Mouse (Mus musculus) CH12.LX (cell line): ENCODE data around the gene Fbxw10. TPM values are rescaled to one million over a fixed set of nuclear protein-coding genes. Genes with fewer than 3 reads are reported as not detected.

Experiments
- DNase-seq: peaks from one replicate; pipeline ENCODE4 v3.0.0-alpha.2; 2013; ENCODE audit errors: extremely low read depth
- H3K27ac ChIP-seq: 2 replicates; pipeline ENCODE4 v1.5.1; 2012; ENCODE audit warnings: low read depth, mild to moderate bottlenecking, control low read depth, moderate library complexity; ENCODE audit not compliant: insufficient read depth
- H3K27me3 ChIP-seq: replicated peaks from 2 replicates; pipeline ENCODE3; 2012; ENCODE audit warnings: inconsistent platforms
- H3K36me3 ChIP-seq, 2 experiments: replicated peaks in 1 of 2; 2 replicates each; pipeline versions ENCODE3 to v1.6.1; 2012; ENCODE audit warnings: inconsistent platforms in 1 of 2, low read length in 1 of 2, mild to moderate bottlenecking in 1 of 2, mixed read lengths in 1 of 2, moderate library complexity in 1 of 2; ENCODE audit not compliant: control insufficient read depth in 1 of 2, insufficient read depth in 1 of 2
- H3K4me1 ChIP-seq, 2 experiments: 2 replicates each; pipeline ENCODE4 v1.6.1; 2012; ENCODE audit warnings: inconsistent platforms in 1 of 2, moderate library complexity in 1 of 2; ENCODE audit not compliant: insufficient read depth in 2 of 2, control insufficient read depth in 1 of 2
- H3K4me2 ChIP-seq: 2 replicates; pipeline ENCODE4 v1.6.1; 2012; ENCODE audit warnings: low read depth, mild to moderate bottlenecking, control low read depth; ENCODE audit not compliant: poor library complexity, insufficient read depth, severe bottlenecking
- H3K4me3 ChIP-seq, 3 experiments: fragments of 150-350 bp in 1 of 3; sonication (generic) in 1 of 3; replicated peaks in 1 of 3; 2 replicates each; pipeline versions ENCODE3 to v1.5.1; 2011 to 2012; ENCODE audit warnings: low read depth in 2 of 3, low read length in 2 of 3, mild to moderate bottlenecking in 2 of 3, moderate library complexity in 2 of 3, control low read depth in 1 of 3, improper control_type of control experiment in 1 of 3, inconsistent platforms in 1 of 3, mixed read lengths in 1 of 3; ENCODE audit not compliant: poor library complexity in 1 of 3
- H3K79me2 ChIP-seq: replicated peaks from 2 replicates; pipeline ENCODE4 v1.6.1; 2012; ENCODE audit warnings: mild to moderate bottlenecking, moderate library complexity; ENCODE audit not compliant: control insufficient read depth, poor library complexity, insufficient read depth, severe bottlenecking; ENCODE audit errors: extremely low read depth
- H3K9ac ChIP-seq: 2 replicates; pipeline ENCODE4 v1.6.1; 2012; ENCODE audit warnings: low read depth, mild to moderate bottlenecking, control low read depth, moderate library complexity; ENCODE audit not compliant: insufficient read depth
- H3K9me3 ChIP-seq: replicated peaks from 2 replicates; pipeline ENCODE3; 2012; ENCODE audit warnings: low read length, inconsistent platforms, mixed read lengths
- CHD2 ChIP-seq: IDR thresholded peaks from 2 replicates; pipeline ENCODE4 v1.6.1; 2011; ENCODE audit warnings: low read length, improper control_type of control experiment
- E2F4 ChIP-seq: IDR thresholded peaks from 2 replicates; pipeline ENCODE4 v1.6.1; 2011; ENCODE audit warnings: low read depth, low read length, improper control_type of control experiment; ENCODE audit not compliant: insufficient replicate concordance
- ELF1 ChIP-seq: IDR thresholded peaks from 2 replicates; pipeline ENCODE4 v1.6.1; 2014; ENCODE audit warnings: low read depth, mild to moderate bottlenecking, inconsistent platforms, low read length, improper control_type of control experiment
- EP300 ChIP-seq: IDR thresholded peaks from 2 replicates; pipeline ENCODE4 v1.6.1; 2011; ENCODE audit warnings: low read length, improper control_type of control experiment
- ETS1 ChIP-seq: conservative IDR thresholded peaks from 2 replicates; pipeline ENCODE4 v1.6.1; 2012; ENCODE audit warnings: low read depth, mild to moderate bottlenecking, inconsistent platforms, low read length, improper control_type of control experiment, moderate library complexity
- HCFC1 ChIP-seq: IDR thresholded peaks from 2 replicates; pipeline ENCODE4 v1.6.1; 2012; ENCODE audit warnings: low read depth, mild to moderate bottlenecking, inconsistent platforms, low read length, improper control_type of control experiment
- IRF4 ChIP-seq: IDR thresholded peaks from 2 replicates; pipeline ENCODE4 v1.6.1; 2014; ENCODE audit warnings: low read depth, mild to moderate bottlenecking, inconsistent platforms, low read length, improper control_type of control experiment
- JUN ChIP-seq: IDR thresholded peaks from 2 replicates; pipeline ENCODE4 v1.6.1; 2011; ENCODE audit warnings: low read depth, mild to moderate bottlenecking, low read length, improper control_type of control experiment, moderate library complexity; ENCODE audit not compliant: insufficient read depth
- KAT2A ChIP-seq: IDR thresholded peaks from 2 replicates; pipeline ENCODE4 v1.6.1; 2012; ENCODE audit warnings: low read length, improper control_type of control experiment, inconsistent platforms; ENCODE audit not compliant: insufficient replicate concordance
- MAFK ChIP-seq: IDR thresholded peaks from 2 replicates; pipeline ENCODE4 v1.6.1; 2011; ENCODE audit warnings: low read length, improper control_type of control experiment; ENCODE audit not compliant: insufficient replicate concordance
- MAX ChIP-seq: IDR thresholded peaks from 2 replicates; pipeline ENCODE4 v1.6.1; 2011; ENCODE audit warnings: low read length, improper control_type of control experiment
- MXI1 ChIP-seq: IDR thresholded peaks from 2 replicates; pipeline ENCODE4 v1.6.1; 2011; ENCODE audit warnings: mild to moderate bottlenecking, low read depth, low read length, improper control_type of control experiment
- NELFE ChIP-seq: IDR thresholded peaks from 2 replicates; pipeline ENCODE4 v1.6.1; 2011; ENCODE audit warnings: low read depth, low read length, improper control_type of control experiment
- NRF1 ChIP-seq: IDR thresholded peaks from 2 replicates; pipeline ENCODE4 v1.6.1; 2014; ENCODE audit warnings: low read depth, mild to moderate bottlenecking, inconsistent platforms, low read length, improper control_type of control experiment, moderate library complexity
- POLR2A ChIP-seq: IDR thresholded peaks from 2 replicates; pipeline ENCODE4 v1.6.1; 2011; ENCODE audit warnings: low read depth, mild to moderate bottlenecking, improper control_type of control experiment, low read length
- POLR2AphosphoS2 ChIP-seq: IDR thresholded peaks from 2 replicates; pipeline ENCODE4 v1.6.1; 2011; ENCODE audit warnings: low read depth, low read length, improper control_type of control experiment
- RAD21 ChIP-seq: IDR thresholded peaks from 2 replicates; pipeline ENCODE4 v1.6.1; 2011; ENCODE audit warnings: low read depth, mild to moderate bottlenecking, low read length, improper control_type of control experiment, moderate library complexity
- SIN3A ChIP-seq: IDR thresholded peaks from 2 replicates; pipeline ENCODE4 v1.6.1; 2012; ENCODE audit warnings: low read length, improper control_type of control experiment, inconsistent platforms
- TBP ChIP-seq: conservative IDR thresholded peaks from 2 replicates; pipeline ENCODE4 v1.6.1; 2011; ENCODE audit warnings: low read depth, low read length, improper control_type of control experiment
- UBTF ChIP-seq: IDR thresholded peaks from 2 replicates; pipeline ENCODE4 v1.6.1; 2012; ENCODE audit warnings: low read depth, mild to moderate bottlenecking, inconsistent platforms, low read length, improper control_type of control experiment, moderate library complexity
- ZC3H11A ChIP-seq: IDR thresholded peaks from 2 replicates; pipeline ENCODE4 v1.6.1; 2012; ENCODE audit warnings: low read depth, mild to moderate bottlenecking, inconsistent platforms, low read length, improper control_type of control experiment
- ZKSCAN1 ChIP-seq: IDR thresholded peaks from 2 replicates; pipeline ENCODE4 v1.6.1; 2012; ENCODE audit warnings: low read depth, inconsistent platforms, low read length, improper control_type of control experiment, borderline replicate concordance
- dilution Hi-C: fragments of 300-500 bp; cut with MboI; formaldehyde crosslinking; loops from 2 replicates; pipeline ENCODE4 v1.14.3; 2020; ENCODE audit warnings: low sequenced_read_pairs; ENCODE audit not compliant: extremely low pct_unique_long_range_greater_than_20kb, extremely low pct_ligation_motif_present
- in situ Hi-C: fragments of 300-500 bp; cut with MboI; formaldehyde crosslinking; loops from 3 replicates; pipeline ENCODE4 v1.14.3; 2019; ENCODE audit warnings: low sequenced_read_pairs, low pct_ligation_motif_present, low pct_unique_long_range_greater_than_20kb, mixed read lengths
- polyA plus RNA-seq: library from polyadenylated mRNA; unstranded; fragments of >175 nt; gene quantifications from 2 replicates; pipeline ENCODE4 v1.2.1, GENCODE M21; 2012; ENCODE audit warnings: low read depth; ENCODE audit not compliant: insufficient read length
- total RNA-seq, 2 experiments: library from RNA; depleted of rRNA; stranded (reverse); fragments of 300-350 nt in 1 of 2; fragments of >200 nt in 1 of 2; gene quantifications; 2 replicates each; pipeline ENCODE4 v1.2.3; 2012 to 2014

The Fbxw10 gene
- total and polyA plus RNA-seq, 3 experiments, result 0.59 to 1.4 (median 0.78) TPM

GRCm38 (mm10) chr11:62916765-62917164 lies 69.9 kb downstream of the Fbxw10 start:
- H3K4me2 ChIP-seq, result no peak overlapping the region
- TF ChIP-seq EP300 (no peak), ETS1 (no peak), MAX (no peak), MXI1 (no peak), KAT2A (no peak), RAD21 (no peak), TBP (no peak), ZC3H11A (no peak), POLR2AphosphoS2 (no peak), CHD2 (no peak), ZKSCAN1 (no peak), POLR2A (no peak), NRF1 (no peak), MAFK (no peak), E2F4 (no peak), IRF4 (no peak), JUN (no peak), UBTF (no peak), ELF1 (no peak), NELFE (no peak)
- TF ChIP-seq, all 38 proteins: peak for 0
- Histone ChIP-seq H3K27me3 (no peaks in the 10 kb centered on the region), H3K36me3 (no peaks in the 10 kb centered on the region), H3K4me3 (no peak overlapping the region), H3K79me2 (no peaks in the 10 kb centered on the region), H3K4me1 (peaks cover 1 to 18% of the 10 kb centered on the region in 2 experiments; a peak in 3 of 4 replicates), H3K27ac (no peak overlapping the region), H3K9me3 (peaks cover 3% of the 10 kb centered on the region), H3K9ac (no peak overlapping the region)
- in situ Hi-C loops (no loop called here), dilution Hi-C loops (no loop called here)
- DNase-seq, result no peak

GRCm38 (mm10) chr11:62919946-62920742 lies 73.3 kb downstream of the Fbxw10 start:
- Histone ChIP-seq H3K9me3 (peaks cover 3% of the 10 kb centered on the region), H3K27me3 (no peaks in the 10 kb centered on the region), H3K27ac (no peak overlapping the region), H3K79me2 (no peaks in the 10 kb centered on the region), H3K4me1 (peaks cover 0 to 16% of the 10 kb centered on the region in 2 experiments; a peak in 3 of 4 replicates)
- no peak for DNase-seq
- dilution Hi-C loops, result no loop called here
- in situ Hi-C loops, result no loop called here
- TF ChIP-seq HCFC1 (no peak), SIN3A (no peak), MAX (no peak)
- TF ChIP-seq, all 38 proteins: peak for 0
- H3K9ac ChIP-seq, result no peak overlapping the region
- no peaks in the 10 kb centered on the region for H3K36me3 ChIP-seq
- no peak overlapping the region for H3K4me2 ChIP-seq
- H3K4me3 ChIP-seq, result no peak overlapping the region
